Mouse (Mus musculus): ENCODE results near the gene Tmem87b.

Gene Tmem87b

DNA sequence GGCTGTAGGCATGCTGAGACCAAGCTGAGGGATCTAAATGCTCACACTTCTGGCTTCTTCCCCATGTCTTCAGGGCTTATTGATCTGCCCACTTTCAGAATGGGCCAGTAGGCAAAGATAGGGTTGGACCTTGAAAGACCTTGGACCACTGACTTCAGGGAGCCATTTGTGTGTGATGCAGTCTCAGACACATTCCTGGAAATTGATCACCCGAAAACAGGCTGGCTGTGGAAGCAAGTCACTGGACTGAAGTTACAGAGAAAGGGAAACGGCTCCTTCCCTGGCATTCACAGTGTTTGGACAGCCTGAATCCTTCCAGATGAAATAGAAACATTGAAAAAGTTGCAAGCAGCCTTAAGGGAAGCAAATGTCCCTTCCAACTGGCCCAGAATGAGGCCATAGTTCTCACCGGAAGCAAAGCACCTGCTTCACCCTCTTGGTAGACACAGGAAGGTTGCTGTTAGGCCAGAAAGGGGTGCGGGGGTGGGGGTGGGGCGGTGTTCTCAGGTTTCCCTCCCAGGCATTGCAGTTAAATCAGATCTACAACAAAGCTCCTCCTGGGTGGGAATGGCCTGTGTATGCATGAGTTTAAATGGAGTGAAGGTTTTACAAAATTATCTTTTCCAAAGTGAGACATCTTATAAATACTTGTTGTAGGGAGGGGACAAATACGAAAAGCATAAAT, 70.1 kb downstream of the Tmem87b start:
- no peak for DNase-seq (ENCODE audit: low spot score)

DNA sequence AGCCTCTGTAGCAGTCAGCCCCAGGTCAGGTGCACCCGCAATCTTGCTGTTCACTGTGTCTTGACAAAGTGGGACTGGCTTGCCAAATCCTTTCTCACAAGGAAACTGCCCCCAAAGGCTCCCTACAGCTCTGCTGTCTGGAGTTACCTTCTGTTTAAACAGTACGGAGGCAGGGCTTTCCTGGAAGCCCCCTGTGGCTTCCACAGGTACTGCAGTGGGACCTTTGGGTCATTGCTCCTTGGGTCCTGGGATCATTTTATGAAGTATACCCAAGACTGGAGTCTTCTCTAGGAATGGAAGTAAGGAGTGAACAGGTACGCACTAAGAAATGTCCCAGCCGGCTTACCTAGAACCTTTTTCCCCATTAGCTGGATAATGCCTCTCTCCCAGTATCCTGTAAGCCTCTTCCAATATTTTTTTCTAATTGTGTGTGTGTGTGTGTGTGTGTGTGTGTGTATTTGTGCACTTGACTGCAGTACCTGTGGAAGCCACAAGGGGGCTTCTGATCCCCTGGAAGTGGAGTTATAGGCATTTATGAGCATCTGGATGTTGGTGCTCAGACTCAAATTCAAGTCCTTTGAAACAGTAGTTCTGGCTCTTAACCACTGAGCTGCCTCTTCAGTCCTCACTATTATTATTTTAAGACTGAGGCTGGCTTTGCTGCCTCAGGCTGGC, 72.9 kb downstream of the Tmem87b start:
- no peak for DNase-seq (ENCODE audit: low spot score)

DNA sequence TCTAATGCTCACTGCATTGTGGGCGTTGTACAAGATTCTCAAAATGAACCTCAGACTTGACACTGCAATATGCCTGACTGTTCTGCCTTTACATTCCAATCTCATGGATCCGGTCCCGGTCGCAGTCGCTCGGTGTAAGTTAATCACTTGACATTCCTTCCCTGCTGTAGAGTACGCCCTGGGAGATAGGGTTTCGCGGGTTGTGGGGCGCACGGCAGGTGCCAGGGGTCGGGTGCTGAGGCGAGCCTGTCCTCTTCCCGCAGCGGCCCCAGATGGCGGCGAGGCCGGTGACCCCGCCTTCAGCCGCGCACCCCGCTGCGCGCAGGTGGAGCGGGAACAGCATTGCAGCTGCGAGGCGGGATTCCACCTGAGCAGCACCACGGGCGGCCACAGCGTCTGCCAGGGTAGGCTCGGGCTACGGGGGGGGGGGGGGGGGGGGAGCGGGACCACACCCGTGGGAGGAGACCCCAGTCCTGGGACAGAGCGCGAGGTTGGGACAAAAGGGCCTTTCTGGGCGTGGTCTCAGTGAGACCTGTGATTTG, 74.3 kb downstream of the Tmem87b start:
- DNase-seq (ENCODE audit: low spot score) = no peak

DNA sequence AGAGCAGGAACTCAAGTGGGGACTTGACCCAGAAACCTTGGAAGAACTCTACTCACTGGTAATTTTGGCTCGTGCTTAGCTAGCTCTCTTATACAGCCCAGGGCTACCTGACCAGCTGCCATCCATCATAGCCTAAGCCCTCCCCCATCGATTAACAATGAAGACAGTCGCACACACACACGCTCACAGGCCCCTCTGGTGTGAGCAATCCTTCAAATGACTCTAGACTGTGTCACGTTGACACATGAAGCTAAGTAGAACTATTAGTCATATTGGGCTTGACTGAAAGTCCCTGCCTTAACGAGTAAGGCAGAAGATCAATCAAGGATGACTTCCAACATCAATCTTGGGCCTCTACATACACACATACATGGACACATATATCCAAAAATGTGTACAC, 84.9 kb downstream of the Tmem87b start:
- no peak for DNase-seq (ENCODE audit: low spot score)

DNA sequence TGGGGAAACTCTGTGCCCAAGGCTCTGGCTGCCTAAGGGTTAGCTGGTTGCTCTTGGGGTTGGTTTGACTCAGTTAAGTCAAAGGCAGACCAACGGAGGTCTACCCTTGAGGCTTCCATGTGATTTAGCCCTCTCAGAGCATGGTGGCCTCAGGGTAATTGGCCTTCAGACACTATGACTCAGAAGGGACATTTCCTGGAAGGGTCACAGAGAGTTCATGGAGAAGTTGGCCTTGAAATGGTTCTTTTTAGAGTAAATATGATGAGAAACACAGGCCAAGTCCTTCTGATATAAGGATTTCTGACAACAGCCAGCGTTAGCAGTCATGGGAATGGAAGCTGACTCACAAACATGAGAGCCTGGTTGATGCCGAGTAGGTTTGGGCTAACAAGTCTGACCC, 85.7 kb downstream of the Tmem87b start:
- DNase-seq (ENCODE audit: low spot score) = no peak

Measured in ovary, adult 18-20 months (tissue).